Mouse (Mus musculus): ENCODE results near the gene Vamp1. TPM values are rescaled to one million over a fixed set of nuclear protein-coding genes. Genes with fewer than 3 reads are reported as not detected.
"Not testable (repeated sequence)": the region's sequence is repeated elsewhere in the genome, so short reads cannot be mapped to it uniquely, and the experiment has no call there.

The Vamp1 gene
- polyA plus RNA-seq, 1 experiment from 2014 or later = 3.1 TPM

GRCm38 (mm10) chr6:125282721-125283120, 67.4 kb downstream of the Vamp1 start:
- not testable (repeated sequence) for H3K4me1 ChIP-seq; H3K36me3 ChIP-seq (replicated peaks); H3K27ac ChIP-seq (replicated peaks); H3K27me3 ChIP-seq (replicated peaks; ENCODE audit: low read depth, poor library complexity, severe bottlenecking); H3K9me3 ChIP-seq; DNase-seq (ENCODE audit: low spot score); H3K4me3 ChIP-seq
- 90% methylated on average over 13 of the region's 13 CpGs for WGBS

GRCm38 (mm10) chr6:125284250-125284649, 68.9 kb downstream of the Vamp1 start:
- no peaks in the 10 kb centered on the region for H3K36me3 ChIP-seq (replicated peaks)
- H3K27me3 ChIP-seq (replicated peaks; ENCODE audit: low read depth, poor library complexity, severe bottlenecking) = no peaks in the 10 kb centered on the region
- DNase-seq (ENCODE audit: low spot score) = no peak
- 67% methylated on average over 8 of the region's 8 CpGs for WGBS
- no peak overlapping the region for H3K4me3 ChIP-seq
- H3K9me3 ChIP-seq = peaks cover 5% of the 10 kb centered on the region; the same call in 1 of the 2 replicates
- no peaks in the 10 kb centered on the region; the same call in 1 of the 2 replicates for H3K4me1 ChIP-seq
- H3K27ac ChIP-seq (replicated peaks) = no peak overlapping the region

- Histone ChIP-seq H3K27me3 (replicated peaks; ENCODE audit: low read depth, poor library complexity, severe bottlenecking) (no peaks in the 10 kb centered on the region), H3K36me3 (replicated peaks) (no peaks in the 10 kb centered on the region), H3K9me3 (peaks cover 5% of the 10 kb centered on the region; the same call in 1 of the 2 replicates), H3K4me1 (peaks cover 2% of the 10 kb centered on the region; the same call in 1 of the 2 replicates), H3K27ac (replicated peaks) (no peak overlapping the region), H3K4me3 (no peak overlapping the region)
- WGBS = 86% methylated on average over 7 of the region's 7 CpGs
- DNase-seq (ENCODE audit: low spot score) = no peak
Observed at GRCm38 (mm10) chr6:125284751-125285150, 69.4 kb downstream of the Vamp1 start.

GRCm38 (mm10) chr6:125285890-125286289, 70.5 kb downstream of the Vamp1 start, which contains the start of gene Tuba3a:
TSS of gene Tuba3a (minus strand) at chr6:125286042.
- Histone ChIP-seq H3K36me3 (replicated peaks) (no peaks in the 10 kb centered on the region), H3K27ac (replicated peaks) (no peak within 1 kb of the TSS; the same call in 1 of the 2 replicates), H3K4me1 (peaks cover 4% of the 10 kb centered on the region; the same call in 1 of the 2 replicates), H3K4me3 (no peak within 1 kb of the TSS), H3K9me3 (peaks cover 5% of the 10 kb centered on the region; the same call in 1 of the 2 replicates), H3K27me3 (replicated peaks; ENCODE audit: low read depth, poor library complexity, severe bottlenecking) (no peaks in the 10 kb centered on the region)
- WGBS = 95% methylated on average over 22 of the region's 22 CpGs
- DNase-seq (ENCODE audit: low spot score) = no peak

- no peak for DNase-seq (ENCODE audit: low spot score)
- Histone ChIP-seq H3K4me3 (no peak overlapping the region), H3K9me3 (peaks cover 5% of the 10 kb centered on the region; the same call in 1 of the 2 replicates), H3K36me3 (replicated peaks) (no peaks in the 10 kb centered on the region), H3K27ac (replicated peaks) (no peak overlapping the region), H3K4me1 (peaks cover 4% of the 10 kb centered on the region; the same call in 1 of the 2 replicates), H3K27me3 (replicated peaks; ENCODE audit: low read depth, poor library complexity, severe bottlenecking) (no peaks in the 10 kb centered on the region)
- WGBS = 90% methylated on average over 4 of the region's 4 CpGs
Observed at GRCm38 (mm10) chr6:125286944-125287343, 71.6 kb downstream of the Vamp1 start.

- H3K27me3 ChIP-seq (replicated peaks; ENCODE audit: low read depth, poor library complexity, severe bottlenecking) = no peaks in the 10 kb centered on the region
- WGBS = 75% methylated on average over 5 of the region's 5 CpGs
- peaks cover 4% of the 10 kb centered on the region; the same call in 1 of the 2 replicates for H3K4me1 ChIP-seq
- H3K9me3 ChIP-seq = peaks cover 5% of the 10 kb centered on the region; the same call in 1 of the 2 replicates
- DNase-seq (ENCODE audit: low spot score) = no peak
- no peaks in the 10 kb centered on the region for H3K36me3 ChIP-seq (replicated peaks)
- no peak overlapping the region for H3K27ac ChIP-seq (replicated peaks)
- H3K4me3 ChIP-seq = no peak overlapping the region
Observed at GRCm38 (mm10) chr6:125288730-125289129, 73.4 kb downstream of the Vamp1 start.

GRCm38 (mm10) chr6:125291329-125291728, 76.0 kb downstream of the Vamp1 start:
- H3K27me3 ChIP-seq (replicated peaks; ENCODE audit: low read depth, poor library complexity, severe bottlenecking) = no peaks in the 10 kb centered on the region
- no peaks in the 10 kb centered on the region for H3K36me3 ChIP-seq (replicated peaks)
- H3K9me3 ChIP-seq = no peaks in the 10 kb centered on the region
- H3K4me3 ChIP-seq = no peak overlapping the region
- H3K27ac ChIP-seq (replicated peaks) = no peak overlapping the region
- peaks cover 4% of the 10 kb centered on the region; the same call in 1 of the 2 replicates for H3K4me1 ChIP-seq
- no peak for DNase-seq (ENCODE audit: low spot score)
- WGBS = 86% methylated on average over 4 of the region's 4 CpGs

- H3K27me3 ChIP-seq (replicated peaks; ENCODE audit: low read depth, poor library complexity, severe bottlenecking) = no peaks in the 10 kb centered on the region
- 89% methylated on average over 7 of the region's 7 CpGs for WGBS
Observed at GRCm38 (mm10) chr6:125292256-125292655, 76.9 kb downstream of the Vamp1 start.

GRCm38 (mm10) chr6:125294049-125294448, 78.7 kb downstream of the Vamp1 start:
- Histone ChIP-seq H3K27ac (replicated peaks) (no peak overlapping the region), H3K9me3 (no peaks in the 10 kb centered on the region), H3K27me3 (replicated peaks; ENCODE audit: low read depth, poor library complexity, severe bottlenecking) (no peaks in the 10 kb centered on the region), H3K36me3 (replicated peaks) (no peaks in the 10 kb centered on the region), H3K4me1 (peaks cover 4% of the 10 kb centered on the region; the same call in 1 of the 2 replicates), H3K4me3 (no peak overlapping the region)
- WGBS = 85% methylated on average over 4 of the region's 4 CpGs
- DNase-seq (ENCODE audit: low spot score) = no peak

More at GRCm38 (mm10) chr6:125292256-125292655, 76.9 kb downstream of the Vamp1 start:
- Histone ChIP-seq H3K4me3 (no peak overlapping the region), H3K9me3 (no peaks in the 10 kb centered on the region), H3K36me3 (replicated peaks) (no peaks in the 10 kb centered on the region), H3K4me1 (peaks cover 4% of the 10 kb centered on the region; the same call in 1 of the 2 replicates), H3K27ac (replicated peaks) (no peak overlapping the region)
- DNase-seq (ENCODE audit: low spot score) = no peak

Small RNAs within 50 kb of the gene (microRNA-seq; reads per million reads assigned to microRNA genes)
- gene Mir3098 (2.4 reads per million), gene Mir8113 (not detected)

Other genes starting within 250 kb of the Vamp1 start
- gene Pianp, start 218.9 kb upstream of the Vamp1 start, polyA plus RNA-seq (2016; fragmentation: Nextera tagmentation; extraction: Ambion mirVana) = 0.82 and 1.1 TPM in 2 replicates
- gene Zfp384, start 206.4 kb upstream of the Vamp1 start, polyA plus RNA-seq (2016; fragmentation: Nextera tagmentation; extraction: Ambion mirVana) = 9.4 and 11.0 TPM in 2 replicates
- 125 and 137 TPM in 2 replicates for gene Ing4, start 175.8 kb upstream of the Vamp1 start, polyA plus RNA-seq (2016; fragmentation: Nextera tagmentation; extraction: Ambion mirVana)
- gene Acrbp, start 165.9 kb upstream of the Vamp1 start, polyA plus RNA-seq (2016; fragmentation: Nextera tagmentation; extraction: Ambion mirVana) = 15.9 and 17.8 TPM in 2 replicates
- 0.10 and 0.21 TPM in 2 replicates for gene Lpar5, start 147.6 kb upstream of the Vamp1 start, polyA plus RNA-seq (2016; fragmentation: Nextera tagmentation; extraction: Ambion mirVana)
- 102 and 105 TPM in 2 replicates for gene Chd4, start 119.6 kb upstream of the Vamp1 start, polyA plus RNA-seq (2016; fragmentation: Nextera tagmentation; extraction: Ambion mirVana)
- gene Nop2, start 83.6 kb upstream of the Vamp1 start, polyA plus RNA-seq (2016; fragmentation: Nextera tagmentation; extraction: Ambion mirVana) = 94.1 and 99.4 TPM in 2 replicates
- gene Iffo1, start 70.3 kb upstream of the Vamp1 start, polyA plus RNA-seq (2016; fragmentation: Nextera tagmentation; extraction: Ambion mirVana) = 11.0 and 11.1 TPM in 2 replicates
- gene Gapdh, start 49.1 kb upstream of the Vamp1 start, polyA plus RNA-seq (2016; fragmentation: Nextera tagmentation; extraction: Ambion mirVana) = 2,731 and 2,955 TPM in 2 replicates
- 261 and 263 TPM in 2 replicates for gene Ncapd2, start 23.9 kb upstream of the Vamp1 start, polyA plus RNA-seq (2016; fragmentation: Nextera tagmentation; extraction: Ambion mirVana)
- gene Mrpl51, start 23.8 kb upstream of the Vamp1 start, polyA plus RNA-seq (2016; fragmentation: Nextera tagmentation; extraction: Ambion mirVana) = 207 and 214 TPM in 2 replicates
- gene Tapbpl, start 16.3 kb downstream of the Vamp1 start, polyA plus RNA-seq (2016; fragmentation: Nextera tagmentation; extraction: Ambion mirVana) = 0.98 and 1.6 TPM in 2 replicates
- 0.95 and 0.98 TPM in 2 replicates for gene Cd27, start 21.5 kb downstream of the Vamp1 start, polyA plus RNA-seq (2016; fragmentation: Nextera tagmentation; extraction: Ambion mirVana)
- gene Tuba3a, start 70.5 kb downstream of the Vamp1 start, polyA plus RNA-seq (2016; fragmentation: Nextera tagmentation; extraction: Ambion mirVana) = 0.16 and 0.19 TPM in 2 replicates
- 26.9 and 28.8 TPM in 2 replicates for gene Ltbr, start 98.3 kb downstream of the Vamp1 start, polyA plus RNA-seq (2016; fragmentation: Nextera tagmentation; extraction: Ambion mirVana)
- 0.57 and 0.87 TPM in 2 replicates for gene Scnn1a, start 105.1 kb downstream of the Vamp1 start, polyA plus RNA-seq (2016; fragmentation: Nextera tagmentation; extraction: Ambion mirVana)
- gene Tnfrsf1a, start 133.8 kb downstream of the Vamp1 start, polyA plus RNA-seq (2016; fragmentation: Nextera tagmentation; extraction: Ambion mirVana) = 33.4 and 34.8 TPM in 2 replicates
- gene Plekhg6, start 165.2 kb downstream of the Vamp1 start, polyA plus RNA-seq (2016; fragmentation: Nextera tagmentation; extraction: Ambion mirVana) = 0.21 and 0.32 TPM in 2 replicates

Data from embryonic facial prominence, embryonic 10.5 days (tissue).